Mouse (Mus musculus): Measurements from ENCODE around the gene Nup54. TPM values are rescaled to one million over a fixed set of nuclear protein-coding genes. Genes with fewer than 3 reads are reported as not detected.

Nup54 gene
- polyA plus RNA-seq, 2 experiments = 20.7 to 31.9 TPM

- Histone ChIP-seq H3K4me1 (replicated peaks; ENCODE audit: control insufficient read depth in 2 of 2, insufficient read depth in 2 of 2, low read length in 1 of 2) (peaks cover 0 to 4% of the 10 kb centered on the region in 2 experiments; a peak in 2 of 4 replicates), H3K36me3 (replicated peaks; ENCODE audit: control insufficient read depth, insufficient read depth, low read depth) (no peaks in the 10 kb centered on the region), H3K27ac (no peak overlapping the region), H3K9ac (replicated peaks) (no peak overlapping the region), H3K4me3 (ENCODE audit: insufficient read depth in 1 of 2, low read depth in 2 of 2, low read length in 2 of 2) (no peak overlapping the region), H3K27me3 (ENCODE audit: control insufficient read depth, insufficient read depth, low read length) (no peaks in the 10 kb centered on the region), H3K4me2 (ENCODE audit: low read depth) (no peak overlapping the region), H3K9me3 (ENCODE audit: control insufficient read depth, low read length) (no peaks in the 10 kb centered on the region)
- TF ChIP-seq CTCF (IDR thresholded peaks at IDR 0.05; ENCODE audit: low read depth) (no peak), EP300 (IDR thresholded peaks at IDR 0.05; ENCODE audit: low read depth) (no peak)
- ATAC-seq (ENCODE audit: insufficient read depth) = no peak
- no peak for DNase-seq (ENCODE audit: low read depth in 3 of 3, low spot score in 3 of 3)
- 73% methylated on average over 5 of the region's 5 CpGs for WGBS (ENCODE audit: insufficient replicate concordance)
These were observed 17.9 kb upstream of the Nup54 start for GRCm38 (mm10) chr5:92452876-92453275.

- H3K27me3 ChIP-seq (ENCODE audit: control insufficient read depth, insufficient read depth, low read length) = no peaks in the 10 kb centered on the region
- TF ChIP-seq EP300 (IDR thresholded peaks at IDR 0.05; ENCODE audit: low read depth) (no peak), CTCF (IDR thresholded peaks at IDR 0.05; ENCODE audit: low read depth) (no peak)
- no peak overlapping the region for H3K4me2 ChIP-seq (ENCODE audit: low read depth)
- no peak overlapping the region for H3K4me3 ChIP-seq (ENCODE audit: insufficient read depth in 1 of 2, low read depth in 2 of 2, low read length in 2 of 2)
- WGBS (ENCODE audit: insufficient replicate concordance) = 71% methylated on average over 5 of the region's 5 CpGs
- H3K4me1 ChIP-seq (replicated peaks; ENCODE audit: control insufficient read depth in 2 of 2, insufficient read depth in 2 of 2, low read length in 1 of 2) = peaks cover 0 to 4% of the 10 kb centered on the region in 2 experiments; a peak in 3 of 4 replicates
- H3K36me3 ChIP-seq (replicated peaks; ENCODE audit: control insufficient read depth, insufficient read depth, low read depth) = no peaks in the 10 kb centered on the region
- DNase-seq (ENCODE audit: low read depth in 3 of 3, low spot score in 3 of 3) = no peak
- no peaks in the 10 kb centered on the region for H3K9me3 ChIP-seq (ENCODE audit: control insufficient read depth, low read length)
- ATAC-seq (ENCODE audit: insufficient read depth) = no peak
- no peak overlapping the region for H3K27ac ChIP-seq
- no peak overlapping the region for H3K9ac ChIP-seq (replicated peaks)
These were observed 11.7 kb upstream of the Nup54 start for GRCm38 (mm10) chr5:92446736-92447135.

GRCm38 (mm10) chr5:92445016-92445415 lies 10.0 kb upstream of the Nup54 start:
- H3K9me3 ChIP-seq (ENCODE audit: control insufficient read depth, low read length) = no peaks in the 10 kb centered on the region
- TF ChIP-seq CTCF (IDR thresholded peaks at IDR 0.05; ENCODE audit: low read depth) = no peak
- TF ChIP-seq EP300 (IDR thresholded peaks at IDR 0.05; ENCODE audit: low read depth) = no peak
- no peak for DNase-seq (ENCODE audit: low read depth in 3 of 3, low spot score in 3 of 3)
- peaks cover 0 to 4% of the 10 kb centered on the region in 2 experiments; a peak in 3 of 4 replicates for H3K4me1 ChIP-seq (replicated peaks; ENCODE audit: control insufficient read depth in 2 of 2, insufficient read depth in 2 of 2, low read length in 1 of 2)
- H3K4me3 ChIP-seq (ENCODE audit: insufficient read depth in 1 of 2, low read depth in 2 of 2, low read length in 2 of 2) = no peak overlapping the region
- ATAC-seq (ENCODE audit: insufficient read depth) = no peak
- H3K27me3 ChIP-seq (ENCODE audit: control insufficient read depth, insufficient read depth, low read length) = no peaks in the 10 kb centered on the region
- WGBS (ENCODE audit: insufficient replicate concordance) = 70% methylated on average over 2 of the region's 2 CpGs
- H3K36me3 ChIP-seq (replicated peaks; ENCODE audit: control insufficient read depth, insufficient read depth, low read depth) = no peaks in the 10 kb centered on the region
- H3K4me2 ChIP-seq (ENCODE audit: low read depth) = no peak overlapping the region
- no peak overlapping the region for H3K27ac ChIP-seq
- H3K9ac ChIP-seq (replicated peaks) = no peak overlapping the region

GRCm38 (mm10) chr5:92442914-92443313 lies 7.9 kb upstream of the Nup54 start:
- Histone ChIP-seq H3K9ac (replicated peaks) (no peak overlapping the region), H3K9me3 (ENCODE audit: control insufficient read depth, low read length) (no peaks in the 10 kb centered on the region), H3K27me3 (ENCODE audit: control insufficient read depth, insufficient read depth, low read length) (no peaks in the 10 kb centered on the region), H3K4me2 (ENCODE audit: low read depth) (no peak overlapping the region), H3K4me1 (replicated peaks; ENCODE audit: control insufficient read depth in 2 of 2, insufficient read depth in 2 of 2, low read length in 1 of 2) (peaks cover 4 to 11% of the 10 kb centered on the region in 2 experiments; a peak in 3 of 4 replicates), H3K36me3 (replicated peaks; ENCODE audit: control insufficient read depth, insufficient read depth, low read depth) (no peaks in the 10 kb centered on the region), H3K4me3 (ENCODE audit: insufficient read depth in 1 of 2, low read depth in 2 of 2, low read length in 2 of 2) (no peak overlapping the region), H3K27ac (no peak overlapping the region)
- no peak for DNase-seq (ENCODE audit: low read depth in 3 of 3, low spot score in 3 of 3)
- TF ChIP-seq EP300 (IDR thresholded peaks at IDR 0.05; ENCODE audit: low read depth) (no peak), CTCF (IDR thresholded peaks at IDR 0.05; ENCODE audit: low read depth) (no peak)
- 19% methylated on average over 7 of the region's 7 CpGs for WGBS (ENCODE audit: insufficient replicate concordance)
- ATAC-seq (ENCODE audit: insufficient read depth) = 0 out of 2 replicates have a peak, but pooled peaks have one; percentile 12

GRCm38 (mm10) chr5:92441494-92441893 lies 6.5 kb upstream of the Nup54 start:
- no peak for ATAC-seq (ENCODE audit: insufficient read depth)
- DNase-seq (ENCODE audit: low read depth in 3 of 3, low spot score in 3 of 3) = no peak
- no peaks in the 10 kb centered on the region for H3K9me3 ChIP-seq (ENCODE audit: control insufficient read depth, low read length)
- H3K4me3 ChIP-seq (ENCODE audit: insufficient read depth in 1 of 2, low read depth in 2 of 2, low read length in 2 of 2) = no peak overlapping the region
- WGBS (ENCODE audit: insufficient replicate concordance) = 59% methylated on average over 5 of the region's 5 CpGs
- no peaks in the 10 kb centered on the region for H3K36me3 ChIP-seq (replicated peaks; ENCODE audit: control insufficient read depth, insufficient read depth, low read depth)
- H3K4me2 ChIP-seq (ENCODE audit: low read depth) = no peak overlapping the region
- no peak overlapping the region for H3K27ac ChIP-seq
- no peaks in the 10 kb centered on the region for H3K27me3 ChIP-seq (ENCODE audit: control insufficient read depth, insufficient read depth, low read length)
- no peak overlapping the region for H3K9ac ChIP-seq (replicated peaks)
- peaks cover 4 to 13% of the 10 kb centered on the region in 2 experiments; a peak in 3 of 4 replicates for H3K4me1 ChIP-seq (replicated peaks; ENCODE audit: control insufficient read depth in 2 of 2, insufficient read depth in 2 of 2, low read length in 1 of 2)
- TF ChIP-seq EP300 (IDR thresholded peaks at IDR 0.05; ENCODE audit: low read depth) (no peak), CTCF (IDR thresholded peaks at IDR 0.05; ENCODE audit: low read depth) (no peak)
